Mouse (Mus musculus): ENCODE results near the gene Xpo4.

The Xpo4 gene

GRCm38 (mm10) chr14:57537261-57538015 is 127.8 kb downstream of the Xpo4 start:
- in situ Hi-C loops (cut with MboI, MseI), result no loop called here

- in situ Hi-C loops (cut with MboI, MseI), result no loop called here
Measured at GRCm38 (mm10) chr14:57536820-57537219, 128.4 kb downstream of the Xpo4 start.

- in situ Hi-C loops (cut with MboI, MseI), result no loop called here
Measured at GRCm38 (mm10) chr14:57535646-57536045, 129.6 kb downstream of the Xpo4 start.

- in situ Hi-C loops (cut with MboI, MseI), result no loop called here
Measured at GRCm38 (mm10) chr14:57534961-57535360, 130.3 kb downstream of the Xpo4 start.

GRCm38 (mm10) chr14:57534346-57534745 is 130.9 kb downstream of the Xpo4 start:
- in situ Hi-C loops (cut with MboI, MseI), result no loop called here

- in situ Hi-C loops (cut with MboI, MseI), result no loop called here
Measured at GRCm38 (mm10) chr14:57533841-57534240, 131.4 kb downstream of the Xpo4 start.

GRCm38 (mm10) chr14:57533214-57533613 is 132.0 kb downstream of the Xpo4 start:
- in situ Hi-C loops (cut with MboI, MseI), result no loop called here

- in situ Hi-C loops (cut with MboI, MseI), result no loop called here
Measured at GRCm38 (mm10) chr14:57532577-57532976, 132.7 kb downstream of the Xpo4 start.

GRCm38 (mm10) chr14:57529786-57530515 is 135.3 kb downstream of the Xpo4 start:
- in situ Hi-C loops (cut with MboI, MseI), result no loop called here

- in situ Hi-C loops (cut with MboI, MseI), result no loop called here
Measured at GRCm38 (mm10) chr14:57529086-57529785, 136.0 kb downstream of the Xpo4 start.

- in situ Hi-C loops (cut with MboI, MseI), result no loop called here
Measured at GRCm38 (mm10) chr14:57527598-57527997, 137.6 kb downstream of the Xpo4 start.

All from T-helper 1 cell (primary cell).